Comparison of ENCODE assay signal across 17 mouse cellular contexts in genomic region chr5:33281428-33281827, GRCm38 (mm10).
"Had no signal": no experiment of that assay in that cellular context is flagged by ENCODE, and none has a peak within 500 bp of the region (broad histone marks: within the 10 kb centered on the region; RNA-seq: fewer than 3 reads in every experiment).

No protein-coding gene starts in this region.

- H3K27ac ChIP-seq: liver, embryonic 15.5 days; lung, embryonic 15.5 days; macrophage; midbrain, embryonic 12.5 days; midbrain, embryonic 15.5 days; stomach, embryonic 15.5 days; stomach, postnatal 0 days had no signal

- ATAC-seq: liver, postnatal 0 days; lung, postnatal 0 days; midbrain, embryonic 15.5 days had no signal

- H3K4me3 ChIP-seq: liver, embryonic 15.5 days; lung, embryonic 15.5 days; megakaryocyte, embryonic 14.5 days; midbrain, embryonic 12.5 days; midbrain, embryonic 15.5 days; stomach, embryonic 15.5 days had no signal

- H3K9me3 ChIP-seq: liver, embryonic 15.5 days; lung, embryonic 15.5 days; midbrain, embryonic 12.5 days; midbrain, embryonic 15.5 days; stomach, embryonic 15.5 days had no signal

- H3K4me1 ChIP-seq: lung, embryonic 15.5 days; midbrain, embryonic 12.5 days; midbrain, embryonic 15.5 days; stomach, embryonic 15.5 days had no signal

- H3K36me3 ChIP-seq: liver, embryonic 15.5 days; lung, embryonic 15.5 days; midbrain, embryonic 12.5 days; midbrain, embryonic 15.5 days; stomach, embryonic 15.5 days had no signal

- H3K9ac ChIP-seq: liver, embryonic 15.5 days; liver, postnatal 0 days; lung, embryonic 15.5 days; midbrain, embryonic 12.5 days; midbrain, embryonic 15.5 days; stomach, embryonic 15.5 days had no signal

- H3K27me3 ChIP-seq: lung, embryonic 15.5 days; midbrain, embryonic 12.5 days; midbrain, embryonic 15.5 days; stomach, embryonic 15.5 days had no signal

- DNase-seq: liver, postnatal 0 days; lung, adult 2 months; lung, postnatal 14 days; lung, postnatal 36 days; right cerebral cortex, postnatal 14 days; thymus, adult 2 months; thymus, postnatal 25 days; thymus, postnatal 4 days had no signal

- H3K4me2 ChIP-seq: liver, embryonic 15.5 days; lung, embryonic 15.5 days; midbrain, embryonic 12.5 days; midbrain, embryonic 15.5 days; stomach, embryonic 15.5 days had no signal
